In genomic region chr14:25745365-25746184, GRCm38 (mm10) we compare ENCODE assay signal across 12 mouse cellular contexts. TPM values are rescaled to one million over a fixed set of nuclear protein-coding genes. Genes with fewer than 3 reads are reported as not detected.
A peak's percentile ranks its signal among the peaks of the same experiment; 100 is the strongest.
DNase-seq lines count a peak whose midpoint lies in the region; ATAC-seq and TF ChIP-seq lines count a peak whose summit lies in the region.
"Had no signal": no experiment of that assay in that cellular context is flagged by ENCODE, and none has a peak within 500 bp of the region (broad histone marks: within the 10 kb centered on the region; RNA-seq: fewer than 3 reads in every experiment).

No protein-coding gene starts in this region.

- no peak for DNase-seq in frontal cortex, postnatal 25 days (ENCODE audit: low spot score in 2 of 2)
- DNase-seq in lung, embryonic 14.5 days = no peak
- DNase-seq in lung, postnatal 4 days = no peak
- DNase-seq in left cerebral cortex, postnatal 14 days (ENCODE audit: low spot score in 2 of 2) = no peak
- DNase-seq: cerebellum, adult 18-20 months; kidney, postnatal 25 days had no signal

- H3K27me3 ChIP-seq in lung, embryonic 14.5 days (ENCODE audit: insufficient read depth, low read length) = no peaks in the 10 kb centered on the region
- no peaks in the 10 kb centered on the region for H3K27me3 ChIP-seq in intestine, embryonic 15.5 days (replicated peaks)
- H3K27me3 ChIP-seq in myocyte (ENCODE audit: control insufficient read depth, insufficient read depth, insufficient read length) = no peaks in the 10 kb centered on the region
- H3K27me3 ChIP-seq in hindbrain, embryonic 13.5 days = no peaks in the 10 kb centered on the region
- H3K27me3 ChIP-seq: midbrain, embryonic 15.5 days had no signal

- TF ChIP-seq POLR2A in myocyte (IDR thresholded peaks at IDR 0.05; ENCODE audit: insufficient read length, low read depth) = peak; percentile 26

- H3K27ac ChIP-seq in lung, embryonic 14.5 days (ENCODE audit: low read depth) = no peak overlapping the region
- H3K27ac ChIP-seq in intestine, embryonic 15.5 days = peak overlapping the region; percentile 56; the same call in 1 of the 2 replicates
- no peak overlapping the region for H3K27ac ChIP-seq in hindbrain, embryonic 13.5 days
- H3K27ac ChIP-seq: midbrain, embryonic 15.5 days had no signal

- peaks cover 9% of the 10 kb centered on the region; the same call in 1 of the 2 replicates for H3K36me3 ChIP-seq in lung, embryonic 14.5 days (ENCODE audit: insufficient read depth)
- no peaks in the 10 kb centered on the region for H3K36me3 ChIP-seq in intestine, embryonic 15.5 days
- H3K36me3 ChIP-seq in myocyte (ENCODE audit: control insufficient read depth, insufficient read depth) = peaks cover 39% of the 10 kb centered on the region
- H3K36me3 ChIP-seq in hindbrain, embryonic 13.5 days = no peaks in the 10 kb centered on the region
- H3K36me3 ChIP-seq: G1E; midbrain, embryonic 15.5 days had no signal

- intact Hi-C loops in left cerebral cortex, postnatal 14 days (cut with DNase I) = no loop called here

- peaks cover 57% of the 10 kb centered on the region for H3K79me2 ChIP-seq in myocyte (ENCODE audit: control insufficient read depth, insufficient read depth)

- no peak overlapping the region for H3K4me2 ChIP-seq in lung, embryonic 14.5 days
- no peak overlapping the region for H3K4me2 ChIP-seq in intestine, embryonic 15.5 days (replicated peaks)
- no peak overlapping the region for H3K4me2 ChIP-seq in myocyte (ENCODE audit: low read depth)
- H3K4me2 ChIP-seq in hindbrain, embryonic 13.5 days = no peak overlapping the region
- H3K4me2 ChIP-seq: midbrain, embryonic 15.5 days had no signal

- no peaks in the 10 kb centered on the region for H3K9me3 ChIP-seq in lung, embryonic 14.5 days (ENCODE audit: low read depth, low read length)
- no peaks in the 10 kb centered on the region for H3K9me3 ChIP-seq in intestine, embryonic 15.5 days
- no peaks in the 10 kb centered on the region for H3K9me3 ChIP-seq in hindbrain, embryonic 13.5 days
- H3K9me3 ChIP-seq: G1E; midbrain, embryonic 15.5 days had no signal

- 49% methylated on average over 11 of the region's 11 CpGs for WGBS in lung, embryonic 14.5 days
- 50% methylated on average over 11 of the region's 11 CpGs for WGBS in intestine, embryonic 15.5 days
- WGBS in hindbrain, embryonic 13.5 days = 71% methylated on average over 11 of the region's 11 CpGs

- ATAC-seq in frontal cortex, adult (ENCODE audit: low TSS enrichment) = peak; percentile 25; the same call in 1 of the 2 replicates
- no peak for ATAC-seq in lung, embryonic 14.5 days (ENCODE audit: insufficient read depth)
- ATAC-seq in intestine, embryonic 15.5 days = peak; percentile 55
- no peak for ATAC-seq in hindbrain, embryonic 13.5 days (ENCODE audit: low FRiP score)
- ATAC-seq: midbrain, embryonic 15.5 days had no signal

- peaks cover 12% of the 10 kb centered on the region for H3K4me1 ChIP-seq in lung, embryonic 14.5 days (ENCODE audit: insufficient read depth)
- H3K4me1 ChIP-seq in intestine, embryonic 15.5 days (replicated peaks) = peaks cover 28% of the 10 kb centered on the region
- peaks cover 17% of the 10 kb centered on the region; the same call in 1 of the 2 replicates for H3K4me1 ChIP-seq in hindbrain, embryonic 13.5 days (replicated peaks)
- H3K4me1 ChIP-seq: midbrain, embryonic 15.5 days had no signal

- H3K4me3 ChIP-seq in lung, embryonic 14.5 days (ENCODE audit: low read depth, low read length) = no peak overlapping the region
- no peak overlapping the region for H3K4me3 ChIP-seq in intestine, embryonic 15.5 days (replicated peaks)
- no peak overlapping the region for H3K4me3 ChIP-seq in myocyte
- no peak overlapping the region for H3K4me3 ChIP-seq in hindbrain, embryonic 13.5 days
- H3K4me3 ChIP-seq: midbrain, embryonic 15.5 days had no signal

- H3K9ac ChIP-seq in lung, embryonic 14.5 days = no peak overlapping the region
- no peak overlapping the region for H3K9ac ChIP-seq in intestine, embryonic 15.5 days
- H3K9ac ChIP-seq in hindbrain, embryonic 13.5 days = no peak overlapping the region
- H3K9ac ChIP-seq: midbrain, embryonic 15.5 days had no signal

- H3ac ChIP-seq in myocyte (ENCODE audit: control insufficient read depth, insufficient read length) = no peak overlapping the region

- peak; percentile 37 for TF ChIP-seq CTCF in lung, embryonic 14.5 days (IDR thresholded peaks at IDR 0.05; ENCODE audit: low read depth)

TF ChIP-seq in myocyte, 11 proteins besides CTCF, POLR2A, EP300 and RAD21:
- TF ChIP-seq POLR2AphosphoS2 (IDR thresholded peaks at IDR 0.05; ENCODE audit: insufficient read length, low read depth) (peak; percentile 41), USF1 (IDR thresholded peaks at IDR 0.05; ENCODE audit: low read depth) (no peak)

RNA-seq across cellular contexts. Expression of gene Zcchc24, which starts 23.3 kb away (rescaled TPM):
- polyA plus RNA-seq in lung, embryonic 14.5 days (2014; fragmentation: Nextera tagmentation; extraction: Ambion mirVana) = 29.6 and 29.8 TPM in 2 replicates
- 20.6 and 21.0 TPM in 2 replicates for polyA plus RNA-seq in intestine, embryonic 15.5 days (2015; fragmentation: Nextera tagmentation; extraction: Ambion mirVana)
- 86.2 TPM for polyA plus RNA-seq in myocyte (2012; fragmentation: generic; extraction: Trizol)
- 11.9 and 12.2 TPM in 2 replicates for polyA plus RNA-seq in hindbrain, embryonic 13.5 days (2015; fragmentation: Nextera tagmentation; extraction: Ambion mirVana)
- total RNA-seq in left cerebral cortex, postnatal 14 days (2021) = 10 to 100 TPM; 41.9 to 43.9 TPM
- polyA plus RNA-seq: G1E had no signal

RNA-seq across cellular contexts. Expression of gene Ppif, which starts 51.6 kb away (rescaled TPM):
- polyA plus RNA-seq in lung, embryonic 14.5 days (2014; fragmentation: Nextera tagmentation; extraction: Ambion mirVana) = 29.2 and 30.4 TPM in 2 replicates
- 89.9 and 90.5 TPM in 2 replicates for polyA plus RNA-seq in intestine, embryonic 15.5 days (2015; fragmentation: Nextera tagmentation; extraction: Ambion mirVana)
- polyA plus RNA-seq in myocyte (2012; fragmentation: generic; extraction: Trizol) = 14.1 TPM
- polyA plus RNA-seq in hindbrain, embryonic 13.5 days (2015; fragmentation: Nextera tagmentation; extraction: Ambion mirVana) = 28.0 and 32.0 TPM in 2 replicates
- total RNA-seq in left cerebral cortex, postnatal 14 days (2021) = 10 to 100 TPM; 23.5 to 25.2 TPM

Comparison
In these comparisons a context has a peak if more than half of its experiments do, and no peak if none do; other contexts are left out.
1. ATAC-seq: peak in frontal cortex, adult (single experiment) and intestine, embryonic 15.5 days (single experiment); none in lung, embryonic 14.5 days (single experiment) and hindbrain, embryonic 13.5 days (single experiment).